Mouse (Mus musculus): ENCODE measurements around the gene Mindy1. TPM values are rescaled to one million over a fixed set of nuclear protein-coding genes. Genes with fewer than 3 reads are reported as not detected.

The Mindy1 gene
- polyA plus RNA-seq, 2 experiments from 2014 or later, result 19.3 to 21.6 TPM

DNA sequence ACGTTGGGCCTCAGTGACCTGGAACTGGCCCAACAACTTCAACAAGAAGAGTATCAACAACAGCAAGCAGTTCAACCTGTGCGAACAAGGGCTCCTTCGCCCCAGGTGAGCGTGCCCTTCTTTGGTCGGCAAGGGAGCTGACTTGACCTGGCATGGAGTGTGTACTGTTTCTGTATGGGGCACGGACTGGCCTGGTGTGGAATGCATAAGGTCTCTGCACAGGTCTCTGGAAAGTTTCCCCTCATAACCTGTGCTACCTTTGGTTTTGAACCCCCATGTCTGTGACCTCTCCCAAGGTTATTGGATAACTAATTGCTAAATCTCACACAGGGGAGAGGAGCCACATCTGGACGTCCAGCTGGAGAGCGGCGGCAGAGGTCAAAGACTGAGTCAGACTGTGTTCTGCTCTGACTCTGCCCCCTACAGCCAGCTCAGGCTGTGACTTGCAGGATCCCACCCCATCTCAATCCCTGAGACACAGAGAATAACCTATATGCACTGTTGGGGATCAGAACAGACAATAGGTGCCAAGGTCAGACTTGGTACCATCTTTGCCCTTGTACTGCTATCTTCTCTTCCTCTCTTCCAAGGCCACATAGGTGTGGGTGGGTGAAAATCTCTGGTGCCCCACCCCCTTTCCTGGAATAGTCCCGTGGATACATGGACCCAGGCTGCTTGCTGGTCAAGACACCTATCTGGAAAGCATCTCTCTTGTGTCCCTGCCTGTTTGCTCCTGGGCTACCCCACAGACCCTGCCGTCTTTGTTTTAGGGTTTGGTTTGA is 14.4 kb downstream of the Mindy1 start:
- no peak for ATAC-seq

DNA sequence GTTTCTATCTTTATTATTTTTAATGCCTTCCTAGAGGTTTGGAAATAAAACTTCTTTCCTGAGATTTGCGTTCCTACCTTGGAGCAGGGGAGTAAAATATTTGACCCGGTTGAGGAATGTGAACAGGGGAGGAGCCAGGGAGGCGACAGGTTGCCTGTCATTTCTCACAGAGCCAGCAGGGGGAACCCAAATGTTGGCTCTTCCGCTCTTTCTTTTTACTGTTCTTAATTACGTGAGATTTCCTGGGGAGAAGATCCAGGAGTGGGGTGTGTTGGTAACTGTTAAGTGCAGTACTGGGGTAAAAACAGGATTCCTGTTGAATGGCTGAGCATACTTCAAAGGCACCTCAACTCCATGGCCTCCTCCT is 14.9 kb downstream of the Mindy1 start:
- ATAC-seq, result peak; percentile 68

DNA sequence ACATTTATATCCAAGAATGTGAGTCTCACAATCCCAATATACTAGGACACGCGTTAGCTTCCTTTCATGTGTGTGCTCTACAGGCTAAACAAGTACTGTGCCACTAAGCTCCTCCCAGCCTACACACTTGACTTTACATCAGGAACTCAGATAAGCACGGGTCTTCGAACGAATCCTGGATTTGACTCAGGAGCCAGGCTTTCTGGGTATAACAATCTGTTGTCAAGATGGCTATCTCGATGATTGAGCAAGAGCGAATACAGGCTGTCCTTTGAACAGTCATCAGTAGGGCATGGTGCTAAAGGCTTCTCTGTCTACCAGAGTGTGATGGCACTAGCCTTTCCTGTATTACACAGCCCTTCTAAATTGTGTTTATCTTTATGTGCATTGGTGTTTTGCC is 16.9 kb downstream of the Mindy1 start:
- no peak for ATAC-seq

DNA sequence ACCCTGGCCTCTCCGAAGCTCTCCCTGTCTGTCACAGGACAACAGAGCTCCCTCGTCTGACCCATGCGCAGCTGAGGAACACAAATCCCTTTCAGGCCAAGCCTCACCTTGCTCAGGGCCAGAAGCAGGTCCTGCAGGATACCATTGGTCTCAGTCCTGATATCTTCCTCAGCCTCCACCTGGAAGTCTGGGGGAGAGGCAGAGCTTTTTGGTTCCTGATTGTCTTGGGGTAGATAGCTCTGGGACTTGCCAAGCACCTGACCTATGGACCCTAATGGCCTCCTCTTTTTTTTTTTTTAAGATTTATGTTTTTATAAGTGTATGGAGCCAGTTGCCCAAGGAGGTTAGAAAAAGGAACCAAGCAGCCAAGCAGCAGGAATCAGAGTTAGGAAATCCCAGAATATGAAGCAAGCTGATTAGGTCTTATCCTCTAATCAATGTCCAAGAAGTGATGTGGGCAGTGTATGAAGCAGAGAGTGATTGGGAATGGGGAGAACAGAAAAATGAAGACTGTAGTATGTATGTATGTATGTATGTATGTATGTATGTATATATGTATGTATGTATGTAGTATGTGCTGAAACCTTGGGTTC is 20.2 kb downstream of the Mindy1 start:
- ATAC-seq, result no peak

DNA sequence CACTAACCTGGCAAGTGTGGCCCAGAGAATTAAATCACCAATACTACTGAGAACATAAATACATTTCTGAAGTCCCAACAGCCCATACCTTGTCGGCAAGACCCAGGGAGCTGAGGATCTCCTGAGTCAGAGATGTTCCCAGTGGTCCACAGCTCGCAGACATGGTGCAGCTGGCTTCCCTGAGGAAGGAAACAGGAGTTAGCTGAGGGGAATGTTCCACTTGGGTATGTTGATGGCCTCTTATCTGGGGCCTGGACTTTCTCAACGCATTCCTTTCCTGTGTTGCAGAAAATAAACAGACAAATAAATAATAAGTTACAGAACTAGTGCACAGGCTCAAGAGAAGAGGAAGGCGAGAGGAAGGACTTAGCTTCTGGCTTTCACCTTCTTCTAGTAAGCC is 25.1 kb downstream of the Mindy1 start:
- no peak for ATAC-seq

DNA sequence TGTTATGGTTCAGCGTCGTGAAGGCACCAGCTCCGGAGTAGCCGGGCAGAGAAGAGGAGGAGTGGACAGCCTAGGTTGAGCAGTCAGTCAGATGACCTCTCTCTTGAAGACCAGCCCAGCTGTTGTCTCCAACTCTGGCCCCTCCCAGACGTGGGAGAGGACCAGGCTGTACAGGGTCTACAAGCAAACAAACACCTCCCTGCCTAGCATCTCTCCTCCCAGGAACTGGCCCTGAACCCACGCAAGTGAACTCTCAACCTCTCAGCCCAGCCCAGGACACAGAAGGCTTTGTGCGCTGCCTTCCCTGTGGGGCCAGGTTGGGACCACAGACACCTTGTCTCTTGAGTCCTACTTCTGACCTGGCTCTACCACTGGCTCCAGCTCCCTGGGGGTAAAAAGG is 26.0 kb downstream of the Mindy1 start, which contains the start of gene Anxa9:
Gene Anxa9, minus strand, starts transcription at position 77 of the 400 bp plus-strand sequence.
- no peak for ATAC-seq

DNA sequence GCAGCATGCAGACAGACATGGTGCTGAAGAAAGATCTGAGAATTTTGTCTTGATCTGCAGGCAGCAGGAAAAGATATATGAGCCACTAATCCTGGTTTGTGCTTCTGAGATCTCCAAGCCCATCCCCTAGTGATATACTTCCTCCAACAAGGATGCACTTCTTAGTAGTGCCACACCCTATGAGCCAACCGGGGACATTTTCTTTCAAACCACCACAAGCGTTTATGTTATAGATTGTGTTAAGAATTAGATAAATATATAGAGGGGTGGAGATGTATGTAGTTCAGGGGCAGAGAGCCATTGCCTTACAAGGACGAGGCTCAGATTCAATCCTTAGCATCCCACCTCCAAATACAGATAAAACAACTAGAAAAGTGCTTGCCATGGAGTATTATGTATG is 29.4 kb downstream of the Mindy1 start:
- no peak for ATAC-seq

DNA sequence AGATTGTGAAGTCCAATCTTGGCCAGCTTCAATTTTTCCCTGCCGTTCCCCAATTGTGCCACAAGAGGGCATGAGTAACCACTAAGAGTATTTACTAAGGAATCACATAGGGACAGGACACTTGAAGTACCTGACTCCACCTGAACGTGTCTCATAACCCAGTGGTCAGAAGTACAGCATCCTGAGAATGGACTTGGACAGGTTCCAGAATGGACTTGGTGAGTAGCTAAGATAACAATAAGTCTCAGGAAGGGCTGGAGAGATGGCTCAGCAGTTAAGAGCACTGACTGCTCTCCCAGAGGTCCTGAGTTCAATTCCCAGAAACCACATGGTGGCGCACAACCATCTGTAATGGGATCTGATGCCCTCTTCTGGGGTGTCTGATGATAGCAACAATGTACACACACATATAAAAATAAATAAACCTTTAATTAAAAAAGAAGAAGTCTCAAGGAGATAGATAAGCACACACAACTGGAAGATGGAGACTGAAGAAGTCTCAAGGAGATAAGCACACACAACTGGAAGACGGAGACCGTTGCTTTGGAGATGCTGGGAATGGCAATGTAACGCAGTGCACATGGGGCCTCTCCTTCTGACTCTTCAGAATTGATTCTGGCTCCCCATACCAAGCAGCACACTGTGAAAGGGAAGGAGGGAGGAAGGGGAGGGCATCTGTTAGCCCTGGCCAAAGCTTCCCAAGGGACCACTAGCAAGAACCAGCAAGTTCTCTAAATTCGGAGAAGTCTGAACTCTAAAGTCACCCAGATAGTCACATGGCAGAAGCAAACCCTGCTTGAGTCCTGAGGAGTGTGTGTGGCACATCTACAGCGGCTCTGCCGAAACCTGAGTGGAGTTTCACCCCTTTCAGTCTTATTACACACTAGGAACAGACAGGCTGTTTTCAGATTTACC is 30.1 kb downstream of the Mindy1 start:
- ATAC-seq, result no peak

DNA sequence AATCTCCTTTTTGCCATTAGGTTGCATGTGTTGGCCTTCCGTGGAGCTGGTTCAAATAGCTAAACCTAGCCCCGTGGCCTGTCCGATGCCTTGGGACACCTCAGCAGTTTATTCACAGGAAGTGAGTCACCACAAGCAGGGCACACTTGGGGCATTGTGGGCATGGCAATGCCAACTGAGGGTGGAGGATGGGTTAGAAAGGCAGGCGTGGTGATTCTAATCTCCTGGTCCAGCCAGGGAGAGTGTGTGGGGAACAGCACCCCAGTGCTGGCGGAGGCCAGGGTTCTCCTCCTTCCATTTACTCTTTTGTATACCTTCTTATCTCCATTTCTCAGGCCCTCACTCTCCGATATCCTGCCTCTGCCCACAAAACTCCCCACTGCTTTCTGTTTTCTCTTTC is 31.5 kb downstream of the Mindy1 start:
- ATAC-seq, result no peak

DNA sequence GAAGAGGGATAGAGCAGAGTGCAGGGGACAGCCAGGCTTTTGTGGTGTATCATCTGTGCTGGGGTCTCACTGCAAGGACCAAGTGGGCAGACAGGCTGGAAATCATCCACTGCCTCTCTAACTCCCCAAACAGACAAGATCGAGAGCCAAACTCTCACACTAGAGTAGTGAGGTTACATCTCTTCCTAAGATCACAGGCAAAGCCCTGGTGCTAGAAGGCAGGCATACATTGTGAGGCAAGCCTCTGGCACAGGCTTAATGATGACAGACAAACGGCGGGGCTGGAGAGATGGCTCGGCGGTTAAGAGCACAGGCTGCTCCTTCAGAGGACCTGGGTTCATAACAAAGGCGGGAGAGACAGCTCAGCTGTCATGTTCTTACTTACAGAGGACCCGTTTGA is 32.3 kb downstream of the Mindy1 start:
- no peak for ATAC-seq

DNA sequence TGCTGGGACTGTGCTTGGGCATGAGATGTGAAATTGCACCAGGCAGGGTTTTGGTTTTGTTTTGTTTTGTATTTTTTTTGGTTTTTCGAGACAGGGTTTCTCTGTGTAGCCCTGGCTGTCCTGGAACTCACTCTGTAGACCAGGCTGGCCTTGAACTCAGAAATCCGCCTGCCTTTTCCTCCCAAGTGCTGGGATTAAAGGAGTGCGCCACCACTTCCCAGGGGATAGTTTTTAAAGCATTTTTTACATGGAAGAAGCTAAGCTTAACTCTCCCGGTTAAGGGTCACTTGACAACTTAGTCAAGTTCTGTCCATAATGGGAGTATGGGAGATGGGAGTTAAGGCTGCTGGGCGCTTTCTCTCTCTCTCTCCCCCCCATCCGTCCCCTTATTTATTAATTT is 32.9 kb downstream of the Mindy1 start:
- no peak for ATAC-seq

DNA sequence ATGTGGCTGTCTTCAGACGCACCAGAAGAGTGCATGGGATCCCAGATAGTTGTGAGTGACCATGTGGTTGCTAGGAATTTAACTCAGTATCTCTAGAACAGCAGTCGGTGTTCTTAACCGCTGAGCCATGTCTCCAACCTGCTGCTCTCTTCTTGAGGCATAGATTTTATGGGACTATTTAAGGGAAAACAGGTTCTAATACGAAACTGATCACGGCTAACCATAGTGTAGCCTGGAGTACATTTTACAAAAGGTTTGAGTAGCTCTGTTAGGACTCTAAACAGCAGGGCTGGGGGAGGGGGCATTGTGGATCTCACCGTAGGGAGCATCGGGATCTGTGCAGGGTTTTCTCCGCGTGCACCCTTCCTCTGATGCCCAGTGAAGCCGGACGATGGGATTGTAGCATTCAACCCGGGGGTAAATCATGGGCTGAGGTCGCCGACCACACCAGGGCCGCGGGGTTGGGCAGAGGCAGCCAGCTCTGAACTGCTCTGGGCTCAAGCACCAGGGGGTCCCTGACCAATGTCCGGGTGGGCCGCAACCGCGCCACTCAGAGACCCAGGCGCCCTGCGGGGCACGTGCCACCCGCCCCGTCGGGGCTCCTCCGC is 33.4 kb downstream of the Mindy1 start, which contains the start of gene Cers2:
Gene Cers2, plus strand, starts transcription at position 306 of the 608 bp plus-strand sequence.
- ATAC-seq, result no peak

DNA sequence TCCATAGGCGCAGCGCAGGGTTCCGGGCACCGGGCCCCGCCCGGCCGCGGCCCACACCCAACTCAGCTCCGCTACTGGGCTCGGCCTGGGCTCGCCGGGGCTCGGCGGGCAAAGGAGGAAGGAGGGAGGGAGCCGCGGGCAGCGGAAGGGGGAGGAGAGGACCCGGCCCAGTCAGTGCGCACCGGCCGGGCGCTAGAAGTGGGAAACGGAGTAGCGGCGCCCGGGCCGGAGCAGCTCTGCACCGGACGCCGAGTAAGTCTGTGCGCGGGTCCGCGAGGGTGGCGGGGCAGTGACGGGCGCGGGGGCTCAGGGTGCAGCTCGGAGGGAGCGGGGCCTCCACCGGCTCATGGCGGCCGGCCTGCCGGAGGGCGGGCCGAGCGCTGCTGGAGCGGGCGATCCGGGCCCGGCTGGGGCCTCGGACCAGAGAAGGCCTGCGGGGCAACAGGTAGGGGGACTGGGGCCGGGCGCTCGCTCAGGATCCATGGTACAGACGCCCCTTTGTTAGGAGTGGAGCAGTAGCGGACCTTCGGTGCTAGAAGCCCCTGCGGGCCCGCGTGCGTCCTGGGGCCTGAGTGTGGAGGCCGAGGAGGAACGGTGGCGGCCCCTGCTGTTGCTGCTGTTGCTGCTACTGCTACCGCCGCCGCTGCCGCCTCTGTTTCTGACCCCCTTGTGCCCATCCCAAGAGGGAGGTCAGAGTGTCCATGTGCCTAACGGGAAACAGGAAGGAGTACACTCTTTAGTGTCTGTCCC is 34.1 kb downstream of the Mindy1 start:
- peak; percentile 90 for ATAC-seq

DNA sequence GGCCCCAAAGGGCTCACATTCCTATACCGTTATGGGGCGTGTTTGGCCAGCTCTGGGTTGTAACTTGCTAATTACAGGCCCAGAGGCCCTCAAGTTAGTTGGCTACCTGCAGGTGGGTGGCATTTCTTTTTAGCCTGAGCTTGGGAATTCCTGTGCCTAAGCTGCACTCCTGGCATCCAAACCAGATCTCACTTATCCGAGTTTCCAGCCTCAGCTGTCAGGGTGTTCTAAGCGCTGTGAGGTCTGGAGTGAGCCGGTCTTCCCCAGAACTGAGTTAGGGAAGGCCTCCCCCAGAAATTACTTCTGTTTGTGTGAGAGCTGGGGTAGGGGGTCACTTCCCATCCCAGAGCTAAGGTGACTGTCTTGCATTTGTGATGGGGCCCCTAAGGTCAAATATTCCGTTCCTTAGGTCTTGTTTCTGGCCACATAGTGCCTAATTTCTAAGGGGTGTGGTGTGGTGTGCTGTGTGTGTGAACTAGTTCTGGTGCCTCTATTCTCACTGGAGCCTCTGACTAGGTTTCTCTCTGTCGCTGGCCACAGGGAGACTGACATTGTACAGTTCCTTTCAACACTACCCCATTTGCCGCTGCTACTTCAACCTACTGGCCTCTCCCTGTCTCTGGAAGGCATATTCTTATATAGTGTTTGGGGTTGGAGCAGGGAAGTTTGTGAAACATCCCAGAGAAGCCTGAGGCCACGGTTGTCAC is 34.9 kb downstream of the Mindy1 start:
- no peak for ATAC-seq

DNA sequence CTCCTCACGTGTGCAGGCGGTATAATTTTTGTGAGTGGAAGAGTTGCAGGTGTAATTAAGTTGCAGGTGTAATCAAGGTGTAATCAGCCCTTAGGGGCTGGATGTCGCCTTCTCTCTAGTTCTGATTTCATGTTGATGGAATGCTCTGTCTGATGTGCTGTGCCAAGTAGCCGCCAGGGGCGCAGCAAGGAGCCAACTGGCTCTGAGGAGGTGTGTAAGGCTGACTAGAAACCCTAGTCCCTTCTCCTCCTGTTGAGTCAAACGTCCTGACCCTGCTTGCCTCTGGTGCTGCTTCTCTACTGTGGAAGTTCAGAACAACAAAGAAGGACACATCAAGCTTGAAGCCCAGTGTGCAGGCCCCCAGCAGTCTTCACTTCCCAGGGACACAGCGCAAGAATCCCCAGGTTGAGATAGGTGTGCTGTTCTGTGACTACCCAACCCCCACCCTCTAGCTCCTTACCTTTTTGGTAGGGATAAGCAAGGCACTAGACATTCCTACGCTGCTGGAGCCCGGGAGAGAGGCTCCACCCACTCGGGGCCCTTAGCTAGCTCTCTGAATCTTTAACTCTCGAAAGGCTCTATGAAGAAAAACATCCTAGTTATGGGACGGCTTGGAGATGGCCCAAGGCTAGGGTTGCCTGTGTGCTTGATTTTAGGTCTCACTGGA is 36.4 kb downstream of the Mindy1 start:
- ATAC-seq, result peak; percentile 38

DNA sequence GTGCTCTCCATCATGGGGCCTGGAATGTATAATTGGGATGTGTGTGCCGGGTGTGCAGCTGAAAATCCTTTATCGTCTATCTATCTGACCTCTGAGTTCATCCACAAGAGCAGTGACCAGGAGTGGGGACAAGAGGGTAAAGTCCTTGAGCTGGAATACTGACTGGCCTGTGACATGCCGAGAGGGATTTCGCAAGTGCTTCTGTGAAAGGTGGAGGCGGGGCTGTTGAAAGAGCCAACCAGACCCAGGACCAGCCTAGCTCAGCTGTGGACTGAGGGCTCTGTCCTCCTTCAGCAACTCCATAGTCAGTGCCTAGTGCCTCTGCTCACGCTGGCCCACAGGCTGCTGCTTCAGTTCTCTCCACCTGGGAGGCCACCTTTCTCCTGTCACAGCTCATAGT is 37.4 kb downstream of the Mindy1 start:
- ATAC-seq, result no peak

DNA sequence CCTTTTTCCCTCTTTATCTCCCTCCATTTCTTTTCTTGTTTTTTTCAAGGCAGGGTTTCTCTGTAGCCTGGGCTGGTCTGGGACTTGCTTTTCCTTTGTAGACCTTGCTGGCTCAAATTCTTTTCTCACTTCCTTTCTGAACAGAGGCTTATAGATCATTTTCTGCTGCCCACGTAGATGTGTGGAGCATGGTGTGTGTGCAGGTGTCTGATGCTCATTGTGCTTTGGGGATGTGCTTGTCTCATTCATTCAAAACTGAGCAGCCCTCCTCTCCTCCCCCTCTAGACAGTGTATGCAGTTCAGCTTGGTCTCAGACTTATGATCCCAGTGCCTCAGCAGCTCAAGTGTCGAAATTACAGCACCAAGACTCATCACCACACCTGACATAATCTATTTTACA is 38.0 kb downstream of the Mindy1 start:
- no peak for ATAC-seq

DNA sequence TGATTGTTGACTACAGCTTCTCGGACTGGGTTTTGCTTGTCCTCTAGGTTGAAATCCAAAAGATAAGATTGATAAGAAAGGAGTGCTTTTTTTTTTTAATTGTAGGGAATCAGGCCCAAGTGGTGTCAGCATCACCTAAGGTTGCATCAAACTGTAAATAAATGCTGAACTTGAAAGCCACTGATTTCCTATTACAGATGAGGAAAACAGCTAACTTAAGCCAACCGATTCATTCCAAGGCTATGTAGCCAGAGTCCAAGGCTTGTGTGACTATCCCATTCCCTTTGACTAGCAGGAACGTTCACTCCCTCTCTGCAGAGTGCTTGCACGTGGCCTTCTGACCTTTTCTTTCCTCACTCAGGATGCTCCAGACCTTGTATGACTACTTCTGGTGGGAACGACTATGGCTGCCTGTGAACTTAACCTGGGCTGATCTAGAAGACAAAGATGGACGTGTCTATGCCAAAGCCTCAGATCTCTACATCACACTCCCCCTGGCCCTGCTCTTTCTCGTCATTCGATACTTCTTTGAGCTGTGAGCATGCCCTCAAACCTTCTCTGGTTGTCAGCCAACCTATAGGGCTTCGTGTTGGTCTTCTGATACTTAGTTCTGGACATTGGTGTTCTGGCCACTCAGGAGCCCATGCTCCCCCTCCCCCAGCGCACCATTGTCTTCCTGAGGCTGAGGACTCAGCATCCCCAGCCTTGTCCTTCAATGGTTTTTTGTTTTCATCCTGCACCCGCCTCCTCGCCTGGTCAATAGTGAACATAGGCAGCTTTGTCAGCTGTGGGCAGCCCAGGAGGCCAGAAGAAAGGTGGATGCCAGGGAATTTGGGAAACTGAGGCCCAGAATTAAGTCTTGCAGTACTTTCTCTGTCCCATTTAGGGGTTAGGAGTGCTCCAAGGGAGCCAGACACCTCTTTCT is 38.8 kb downstream of the Mindy1 start:
- no peak for ATAC-seq

DNA sequence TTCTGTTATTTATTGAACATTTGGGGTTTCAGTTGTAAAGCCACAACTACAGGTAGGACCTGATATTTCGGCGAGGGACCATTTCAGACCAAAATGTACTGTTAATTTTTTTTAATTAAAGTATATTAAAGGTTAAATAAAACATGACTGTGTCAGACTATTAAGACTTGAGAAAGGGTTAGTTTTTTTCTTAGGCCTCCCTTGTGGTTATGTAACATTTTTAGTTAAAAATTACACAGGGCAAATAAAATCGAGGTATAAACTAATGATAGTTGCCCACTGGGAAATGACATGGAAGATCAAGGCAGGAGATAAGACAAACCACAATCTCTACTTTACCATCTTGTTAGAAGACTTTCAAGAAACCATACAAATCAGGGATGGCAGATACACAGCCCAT is 42.3 kb downstream of the Mindy1 start:
- no peak for ATAC-seq

Measured in activated CD4-positive, CD25-positive, alpha-beta regulatory T cell, adult 4 months (primary cell).